Mouse (Mus musculus) mesoderm, embryonic 11.5 days (tissue): ENCODE results near the gene Asic3.

Experiments used
- DNase-seq: peaks from one replicate; pipeline ENCODE4 v3.0.0-alpha.2; 2012; ENCODE audit warnings: low read depth, low spot score

Asic3 gene

GRCm38 (mm10) chr5:24423129-24424003 lies 10.2 kb downstream of the Asic3 start, which contains the start of the genes Cdk5 and Slc4a2:
Gene Cdk5, minus strand, starts transcription at chr5:24423530.
Gene Slc4a2, plus strand, starts transcription at chr5:24423837.
- DNase-seq = peak; percentile 100

DNA sequence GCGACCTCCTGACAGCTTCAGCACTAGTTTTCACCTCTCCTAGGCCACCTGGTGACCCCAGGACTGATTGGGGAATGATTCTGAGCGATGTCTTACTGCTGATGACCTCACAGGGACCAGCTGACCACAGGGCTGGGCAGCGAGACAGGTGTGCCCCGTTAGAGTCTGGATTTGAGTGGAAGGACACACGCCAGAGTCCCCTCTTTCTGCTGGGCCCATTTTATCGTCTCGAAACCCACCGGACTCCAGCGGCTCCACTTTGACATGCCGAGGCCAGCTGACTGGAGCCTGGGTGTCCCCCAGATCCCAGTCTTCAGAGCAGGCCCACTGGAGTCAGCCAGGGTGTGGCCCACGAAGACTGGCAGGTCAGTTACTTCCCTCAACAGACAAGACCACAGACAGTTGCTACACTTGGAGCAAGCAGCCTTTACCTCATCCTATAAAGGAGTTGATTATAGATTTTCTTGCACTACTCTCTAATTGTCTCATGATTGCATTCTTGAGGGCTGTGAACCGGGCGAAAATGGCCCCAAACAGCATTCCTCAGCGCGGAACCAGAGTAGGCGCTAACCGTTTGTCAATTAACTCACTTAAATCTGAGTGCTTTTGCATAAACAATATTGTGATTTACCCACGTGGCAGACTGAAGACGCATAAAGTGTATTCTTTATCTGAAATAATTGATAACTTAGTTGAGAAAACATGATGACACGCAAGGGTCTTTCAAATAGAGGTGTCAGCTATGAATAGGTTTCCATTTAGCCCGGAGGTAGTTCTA lies 11.0 kb downstream of the Asic3 start:
- DNase-seq = no peak

DNA sequence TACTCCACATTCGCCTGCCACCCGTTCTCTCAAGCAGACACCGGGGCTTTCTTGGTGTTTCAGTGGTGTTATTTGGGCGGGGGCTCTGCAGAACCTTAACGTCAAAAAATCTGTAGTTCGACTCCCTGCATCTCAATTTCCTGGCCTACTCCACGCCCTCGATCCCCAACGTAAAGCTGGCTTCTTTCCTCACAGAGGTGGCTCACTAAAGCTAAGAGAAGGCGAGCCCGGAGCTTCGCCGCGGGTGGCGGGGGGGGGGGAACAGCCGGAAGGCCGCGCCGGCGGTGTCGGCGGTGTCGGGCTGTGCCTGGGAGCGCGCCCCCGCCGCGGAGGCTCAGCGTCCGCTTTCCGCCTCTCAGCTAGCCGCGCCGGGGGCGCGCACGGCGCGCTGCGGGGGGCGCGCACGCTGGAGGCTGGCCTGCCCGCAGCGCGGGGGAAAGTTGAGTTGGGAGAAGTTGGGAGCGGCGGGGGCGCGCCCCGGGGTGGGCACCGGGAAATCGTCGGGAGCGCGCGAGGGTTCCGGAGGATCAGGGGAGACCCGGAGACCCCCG lies 11.7 kb downstream of the Asic3 start:
- peak; percentile 91 for DNase-seq

DNA sequence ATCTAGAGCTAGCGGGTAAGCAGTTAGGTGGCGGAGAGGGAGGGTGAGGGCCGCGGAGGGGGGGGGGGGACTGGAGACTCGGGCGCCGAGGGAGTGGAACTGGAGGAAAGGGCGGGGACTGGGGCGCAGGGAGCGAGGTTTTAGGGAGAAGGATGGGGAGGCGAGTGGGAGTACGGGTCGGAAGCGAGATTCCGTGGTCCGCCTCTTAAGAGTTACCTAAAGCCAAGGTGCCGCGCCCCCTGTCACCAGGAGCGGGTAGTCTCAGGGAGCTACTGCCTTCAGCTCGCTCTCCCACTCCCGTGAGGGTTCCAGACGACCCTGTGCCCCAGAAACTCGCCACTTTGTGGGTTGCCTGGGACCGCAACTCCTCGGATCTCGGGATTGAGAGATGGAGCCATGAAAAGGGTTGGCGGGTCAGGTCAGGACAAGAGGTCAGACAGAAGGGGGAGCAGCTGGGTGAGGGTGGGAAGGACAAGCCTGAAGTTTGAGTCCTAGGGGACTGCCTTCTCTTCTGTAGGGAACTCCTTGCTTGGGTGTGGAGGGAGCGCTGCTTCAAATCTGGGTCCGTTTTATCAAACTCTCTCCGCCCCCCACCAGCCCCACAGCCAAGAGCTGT lies 12.3 kb downstream of the Asic3 start:
- DNase-seq = peak; percentile 53

DNA sequence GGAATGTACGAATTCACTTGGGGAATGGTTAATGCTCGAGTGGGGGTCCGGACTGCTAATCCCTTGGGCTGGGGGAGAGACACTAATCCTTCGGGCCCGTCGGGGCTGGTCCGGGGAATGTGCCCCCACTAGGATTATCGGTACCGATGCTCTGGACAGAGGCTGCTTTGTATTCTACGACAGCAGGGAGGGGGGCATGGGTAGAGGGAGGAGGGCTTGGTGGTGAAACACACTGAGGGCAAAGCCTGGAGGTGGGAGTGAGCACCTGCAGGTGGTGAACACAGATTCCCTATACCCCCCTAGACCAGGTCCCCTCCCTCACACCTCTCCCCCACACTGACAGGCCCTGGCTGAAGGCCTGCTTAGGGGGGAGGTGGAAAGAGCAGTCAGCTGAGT lies 12.8 kb downstream of the Asic3 start:
- DNase-seq = no peak

- DNase-seq = no peak
Observed at GRCm38 (mm10) chr5:24426556-24427284, 13.5 kb downstream of the Asic3 start.

DNA sequence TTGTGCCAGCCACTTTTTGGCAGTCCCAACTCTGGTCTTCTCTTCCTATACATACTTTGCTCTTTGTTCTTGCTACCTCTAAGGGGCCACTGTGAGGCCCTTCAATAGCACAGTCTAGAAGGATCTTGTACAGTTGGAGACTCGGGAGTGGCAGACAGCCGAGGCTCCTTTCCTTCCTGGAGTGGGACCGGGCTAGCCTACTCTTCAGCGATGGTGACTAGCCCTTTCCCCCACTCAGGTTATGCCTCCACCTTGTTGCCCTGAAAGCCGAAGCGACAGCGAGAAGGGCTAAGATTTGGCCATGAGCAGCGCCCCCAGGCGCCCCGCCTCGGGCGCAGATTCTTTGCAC lies 14.1 kb downstream of the Asic3 start:
- DNase-seq = no peak

- peak; percentile 47 for DNase-seq
Observed at GRCm38 (mm10) chr5:24427981-24428402, 14.8 kb downstream of the Asic3 start.

DNA sequence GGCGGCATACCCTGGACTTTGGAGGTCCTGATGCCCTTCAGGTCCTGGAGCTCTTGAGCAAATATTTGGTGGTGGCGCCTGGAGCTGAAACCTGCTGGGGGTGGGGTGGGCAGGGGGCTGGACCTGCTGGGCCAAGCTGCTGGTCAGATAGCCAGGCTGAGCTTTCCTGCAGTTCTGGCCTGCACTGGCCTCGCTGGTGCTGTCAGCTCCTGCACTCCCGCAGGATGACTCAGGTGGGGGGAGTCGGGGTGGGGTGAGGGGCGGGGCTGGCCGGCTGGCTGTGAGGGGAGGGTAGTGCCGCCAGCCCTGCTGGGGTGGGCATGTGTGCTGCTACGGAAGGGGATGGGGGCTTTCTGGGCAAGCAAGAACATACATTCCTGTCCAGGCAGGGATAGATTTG lies 15.4 kb downstream of the Asic3 start:
- DNase-seq = no peak

DNA sequence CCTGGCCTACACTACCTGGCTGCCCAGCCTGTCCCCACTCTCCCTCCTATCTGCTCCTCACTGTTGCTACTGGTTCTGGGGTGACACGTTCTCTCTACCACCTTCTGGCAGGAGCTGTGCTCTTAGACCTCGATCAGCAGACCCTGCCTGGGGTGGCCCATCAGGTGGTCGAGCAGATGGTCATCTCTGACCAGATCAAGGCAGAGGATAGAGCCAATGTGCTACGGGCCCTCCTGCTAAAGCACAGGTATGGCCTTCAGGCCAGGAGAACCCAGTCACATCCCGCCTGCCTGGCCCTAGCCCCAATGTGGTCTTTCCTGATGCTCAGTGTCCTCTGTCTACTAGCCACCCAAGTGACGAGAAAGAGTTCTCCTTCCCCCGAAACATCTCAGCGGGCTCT lies 20.8 kb downstream of the Asic3 start:
- DNase-seq = no peak

DNA sequence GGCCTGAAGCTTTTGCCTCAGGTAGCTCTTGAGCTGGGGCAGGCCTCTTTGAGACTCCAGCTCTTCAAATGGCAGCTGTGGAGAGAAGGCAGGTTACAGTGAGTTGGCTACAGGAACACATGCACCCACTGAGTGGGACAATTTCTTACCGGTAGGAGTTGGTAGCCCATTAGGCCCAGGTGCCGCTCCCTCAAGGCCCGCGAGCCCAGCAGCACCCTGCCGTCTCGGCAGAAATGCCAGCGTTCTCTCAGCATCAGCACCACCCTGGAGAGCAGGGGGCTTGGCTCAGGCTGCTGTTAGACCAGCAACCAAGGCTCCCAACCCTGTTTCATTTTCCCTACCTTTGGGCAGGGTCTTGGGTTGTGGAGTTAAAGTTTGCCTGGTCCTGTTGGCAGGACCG lies 28.0 kb downstream of the Asic3 start:
- no peak for DNase-seq

- no peak for DNase-seq
Observed at GRCm38 (mm10) chr5:24442029-24442428, 28.8 kb downstream of the Asic3 start.

GRCm38 (mm10) chr5:24443204-24443603 lies 30.0 kb downstream of the Asic3 start:
- no peak for DNase-seq

DNA sequence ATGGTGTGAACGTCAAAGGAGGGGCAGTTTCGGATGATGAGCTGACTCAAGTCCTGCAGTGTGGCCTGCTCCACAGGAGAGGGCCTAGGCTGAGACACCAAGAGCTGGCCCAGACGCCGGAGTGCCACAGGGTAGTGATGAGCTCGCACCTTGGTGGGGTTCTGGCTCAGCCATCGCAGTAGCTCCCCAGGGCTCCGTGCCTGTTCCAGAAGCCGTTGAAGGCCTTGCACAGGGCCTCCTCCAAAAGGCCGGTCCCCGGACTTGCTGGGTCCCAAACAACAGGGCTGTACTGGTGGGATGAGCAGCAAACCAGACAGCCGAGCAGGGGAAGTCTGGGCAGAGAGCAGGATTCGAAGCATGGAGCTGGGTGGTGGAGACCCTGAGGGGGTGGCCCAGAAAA lies 30.7 kb downstream of the Asic3 start:
- no peak for DNase-seq

- peak; percentile 92 for DNase-seq
Observed at GRCm38 (mm10) chr5:24444746-24445427, 31.7 kb downstream of the Asic3 start, which contains the start of gene Fastk. Gene Fastk, minus strand, starts transcription at chr5:24445287.

- no peak for DNase-seq
Observed at GRCm38 (mm10) chr5:24445428-24446080, 32.4 kb downstream of the Asic3 start.

GRCm38 (mm10) chr5:24446630-24447029 lies 33.4 kb downstream of the Asic3 start:
- DNase-seq = no peak

- DNase-seq = peak; percentile 87
Observed at GRCm38 (mm10) chr5:24447624-24448298, 34.6 kb downstream of the Asic3 start, which contains the start of gene Tmub1. Gene Tmub1, minus strand, starts transcription at chr5:24447854.

DNA sequence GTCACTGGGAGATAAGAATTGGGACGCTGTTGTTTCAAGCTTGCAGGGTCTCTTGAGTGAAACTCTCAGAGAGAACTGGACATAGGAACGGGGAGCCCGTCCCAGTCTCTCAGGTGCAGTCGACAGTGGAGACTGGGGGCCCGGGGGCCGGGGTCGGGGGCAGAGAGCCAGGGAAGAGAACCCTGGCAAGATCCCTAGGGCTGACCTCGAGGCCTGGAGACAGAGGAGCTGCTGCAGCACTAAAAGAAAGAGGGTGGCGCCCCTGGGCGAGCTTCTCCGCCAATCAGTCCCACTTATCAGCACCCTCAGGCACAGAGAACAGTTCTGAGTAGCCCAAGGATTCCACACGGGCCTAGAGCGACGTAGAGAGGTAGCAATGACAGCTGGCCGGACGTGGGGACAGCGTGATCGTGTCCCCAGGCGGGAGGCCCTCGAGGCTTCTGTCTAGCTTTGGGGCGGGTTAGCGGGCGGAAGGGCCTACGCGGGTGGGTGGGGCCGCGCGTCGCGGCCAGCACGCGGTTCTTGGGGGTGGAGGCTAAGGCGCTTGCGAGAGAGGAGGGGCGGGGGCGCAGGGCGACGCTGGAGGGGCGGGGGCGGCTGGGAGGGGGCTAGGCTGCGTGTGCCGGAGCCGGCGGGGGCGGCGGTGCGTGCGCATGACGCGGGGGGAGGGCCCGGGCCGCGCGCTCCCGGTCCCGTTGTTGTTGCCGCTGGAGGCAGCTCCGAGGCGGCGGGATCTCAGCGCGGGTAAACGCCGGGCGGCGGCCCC lies 38.3 kb downstream of the Asic3 start:
- DNase-seq = peak; percentile 91
